Mouse (Mus musculus) mesoderm, embryonic 11.5 days (tissue): ENCODE measurements around the gene Tead3.
"Not testable (repeated sequence)": the region's sequence is repeated elsewhere in the genome, so short reads cannot be mapped to it uniquely, and the experiment has no call there.

Experiments used
- DNase-seq: peaks from one replicate; pipeline ENCODE4 v3.0.0-alpha.2; 2012; ENCODE audit warnings: low read depth, low spot score

Tead3 gene

GRCm38 (mm10) chr17:28331241-28332112, 19.1 kb downstream of the Tead3 start:
- no peak for DNase-seq

- DNase-seq, result not testable (repeated sequence)
Measured at GRCm38 (mm10) chr17:28330590-28330989, 20.0 kb downstream of the Tead3 start.

- DNase-seq, result no peak
Measured at GRCm38 (mm10) chr17:28330232-28330546, 20.4 kb downstream of the Tead3 start.

GRCm38 (mm10) chr17:28329503-28330231, 20.9 kb downstream of the Tead3 start:
- no peak for DNase-seq

GRCm38 (mm10) chr17:28328946-28329345, 21.7 kb downstream of the Tead3 start:
- DNase-seq, result no peak

GRCm38 (mm10) chr17:28328366-28328928, 22.2 kb downstream of the Tead3 start, which contains the start of gene Rpl10a:
Rpl10a (plus strand) TSS chr17:28328471.
- peak; percentile 98 for DNase-seq

GRCm38 (mm10) chr17:28327673-28328325, 22.8 kb downstream of the Tead3 start:
- DNase-seq, result no peak

- no peak for DNase-seq
Measured at GRCm38 (mm10) chr17:28326951-28327350, 23.7 kb downstream of the Tead3 start.

GRCm38 (mm10) chr17:28325751-28326150, 24.9 kb downstream of the Tead3 start:
- DNase-seq, result no peak

GRCm38 (mm10) chr17:28324416-28324815, 26.2 kb downstream of the Tead3 start:
- DNase-seq, result not testable (repeated sequence)

- no peak for DNase-seq
Measured at GRCm38 (mm10) chr17:28323786-28324185, 26.8 kb downstream of the Tead3 start.

GRCm38 (mm10) chr17:28321700-28322099, 28.9 kb downstream of the Tead3 start:
- no peak for DNase-seq

- no peak for DNase-seq
Measured at GRCm38 (mm10) chr17:28317725-28318124, 32.9 kb downstream of the Tead3 start.

GRCm38 (mm10) chr17:28317091-28317490, 33.5 kb downstream of the Tead3 start:
- no peak for DNase-seq

GRCm38 (mm10) chr17:28316476-28316875, 34.1 kb downstream of the Tead3 start:
- no peak for DNase-seq

- no peak for DNase-seq
Measured at GRCm38 (mm10) chr17:28315611-28316160, 34.9 kb downstream of the Tead3 start.

- no peak for DNase-seq
Measured at GRCm38 (mm10) chr17:28313880-28314225, 36.8 kb downstream of the Tead3 start.

- peak; percentile 99 for DNase-seq
Measured at GRCm38 (mm10) chr17:28313212-28313879, 37.3 kb downstream of the Tead3 start, which contains the start of gene Fance. Fance (plus strand) TSS chr17:28313519.

GRCm38 (mm10) chr17:28312232-28313211, 38.1 kb downstream of the Tead3 start:
- no peak for DNase-seq
